Mouse (Mus musculus) ES-E14 (cell line): Measurements from ENCODE around the gene Zfp512b. TPM values are rescaled to one million over a fixed set of nuclear protein-coding genes. Genes with fewer than 3 reads are reported as not detected.

Experiments used
- DNase-seq: peaks from one replicate; pipeline ENCODE4 v3.0.0-alpha.2; 2013; ENCODE audit warnings: low read depth, low spot score
- H3K27ac ChIP-seq: 2 replicates; pipeline ENCODE4 v1.5.1; 2012; ENCODE audit warnings: low read depth, mild to moderate bottlenecking, low read length, moderate library complexity, mixed read lengths; ENCODE audit not compliant: poor library complexity, insufficient read depth, severe bottlenecking
- H3K36me3 ChIP-seq: 2 replicates; pipeline ENCODE4 v1.6.1; 2012; ENCODE audit warnings: mild to moderate bottlenecking, low read length, moderate library complexity, mixed read lengths; ENCODE audit not compliant: control insufficient read depth, poor library complexity, insufficient read depth, severe bottlenecking
- H3K4me1 ChIP-seq, 2 experiments: fragments of 150-350 bp in 1 of 2; sonication (generic) in 1 of 2; 2 replicates each; pipeline ENCODE4 v1.6.1; 2012; ENCODE audit warnings: low read length in 2 of 2, mild to moderate bottlenecking in 1 of 2, mixed read lengths in 1 of 2; ENCODE audit not compliant: control insufficient read depth in 2 of 2, insufficient read depth in 2 of 2, poor library complexity in 1 of 2
- H3K4me3 ChIP-seq, 2 experiments: fragments of 150-350 bp in 1 of 2; sonication (generic) in 1 of 2; 2 replicates each; pipeline ENCODE4 v1.5.1; 2012; ENCODE audit warnings: low read length in 2 of 2, low read depth in 1 of 2, mild to moderate bottlenecking in 1 of 2, mixed read lengths in 1 of 2; ENCODE audit not compliant: insufficient read depth in 1 of 2, poor library complexity in 1 of 2, severe bottlenecking in 1 of 2
- H3K9ac ChIP-seq: 2 replicates; pipeline ENCODE4 v1.6.1; 2012; ENCODE audit warnings: low read depth, mild to moderate bottlenecking, low read length, mixed read lengths; ENCODE audit not compliant: poor library complexity, insufficient read depth, severe bottlenecking
- H3K9me3 ChIP-seq: fragments of 150-350 bp; sonication (generic); 2 replicates; pipeline ENCODE4 v1.6.1; 2012; ENCODE audit warnings: low read depth, mild to moderate bottlenecking, low read length; ENCODE audit not compliant: control insufficient read depth, insufficient read depth
- CHD2 ChIP-seq: IDR thresholded peaks from 2 replicates; pipeline ENCODE4 v1.6.1; 2014; ENCODE audit warnings: mild to moderate bottlenecking, low read depth, low read length, inconsistent platforms
- HCFC1 ChIP-seq: IDR thresholded peaks from 2 replicates; pipeline ENCODE4 v1.6.1; 2012; ENCODE audit warnings: low read length, inconsistent platforms, borderline replicate concordance; ENCODE audit not compliant: insufficient read depth
- MAFK ChIP-seq: IDR thresholded peaks from 2 replicates; pipeline ENCODE4 v1.6.1; 2014; ENCODE audit warnings: mild to moderate bottlenecking, low read depth, low read length, inconsistent platforms; ENCODE audit not compliant: insufficient read depth
- ZC3H11A ChIP-seq: IDR thresholded peaks from 2 replicates; pipeline ENCODE4 v1.6.1; 2012; ENCODE audit warnings: low read depth, mild to moderate bottlenecking, inconsistent platforms, low read length, borderline replicate concordance
- ZNF384 ChIP-seq: IDR thresholded peaks from 2 replicates; pipeline ENCODE4 v1.6.1; 2012; ENCODE audit warnings: low read depth, low read length, inconsistent platforms
- in situ Hi-C, 2 experiments: fragments of 600-800 bp; cut with MboI; formaldehyde crosslinking; loops; one replicate each; pipeline ENCODE4 v1.15.1; 2025; ENCODE audit warnings: low sequenced_read_pairs in 2 of 2, inconsistent platforms in 1 of 2; ENCODE audit not compliant: unreplicated experiment in 2 of 2
- total RNA-seq: library from RNA; depleted of rRNA; stranded (reverse); fragments of 300-350 nt; gene quantifications from 2 replicates; pipeline ENCODE4 v1.2.3, GENCODE M21; 2012

Gene Zfp512b
- total RNA-seq, 1 experiment = 38.2 TPM

- H3K4me3 ChIP-seq = no peak overlapping the region
- DNase-seq = no peak
- TF ChIP-seq HCFC1 = no peak
- TF ChIP-seq ZC3H11A = no peak
- no peak for TF ChIP-seq MAFK
- TF ChIP-seq CHD2 = no peak
- no peak for TF ChIP-seq ZNF384
- in situ Hi-C loops = no loop called here
- no peaks in the 10 kb centered on the region for H3K9me3 ChIP-seq
- no peak overlapping the region for H3K27ac ChIP-seq
- H3K36me3 ChIP-seq = peaks cover 31% of the 10 kb centered on the region
- no peaks in the 10 kb centered on the region for H3K4me1 ChIP-seq
- H3K9ac ChIP-seq = no peak overlapping the region
Measured at GRCm38 (mm10) chr2:181583460-181584257, 8.9 kb downstream of the Zfp512b start.

- in situ Hi-C loops = no loop called here
- no peak for TF ChIP-seq ZC3H11A
- TF ChIP-seq ZNF384 = no peak
- peaks cover 24% of the 10 kb centered on the region for H3K36me3 ChIP-seq
Measured at GRCm38 (mm10) chr2:181582939-181583338, 9.7 kb downstream of the Zfp512b start.

DNA sequence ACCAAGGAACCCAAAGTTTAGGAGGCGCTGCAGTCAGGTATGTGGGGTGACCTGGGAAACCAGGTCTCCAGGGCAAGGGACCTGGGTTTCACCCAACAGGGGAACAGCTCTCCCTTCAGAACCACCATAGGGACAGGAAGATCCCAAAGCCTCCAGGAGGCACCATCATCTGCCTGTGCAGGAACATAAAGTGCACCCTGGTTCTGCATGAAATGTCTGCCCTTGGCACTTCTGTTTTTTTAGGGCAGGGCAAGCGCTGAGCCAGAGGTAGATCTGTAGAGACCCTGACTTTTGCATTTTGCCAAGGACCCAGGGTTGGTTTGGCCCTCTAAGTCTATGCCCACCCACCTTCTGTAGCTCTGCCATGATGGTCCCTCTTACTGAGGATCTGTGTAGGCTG, 10.2 kb downstream of the Zfp512b start:
- in situ Hi-C loops = no loop called here
- no peak overlapping the region for H3K27ac ChIP-seq
- no peak overlapping the region for H3K9ac ChIP-seq
- H3K4me1 ChIP-seq = no peaks in the 10 kb centered on the region
- H3K4me3 ChIP-seq = peak overlapping the region in 1 of 2 experiments; percentile 90; a peak in 1 of 4 replicates
- no peak for DNase-seq
- no peaks in the 10 kb centered on the region for H3K9me3 ChIP-seq
- TF ChIP-seq CHD2 (no peak), ZNF384 (no peak), MAFK (no peak), ZC3H11A (no peak), HCFC1 (no peak)
- peaks cover 20% of the 10 kb centered on the region for H3K36me3 ChIP-seq

More at GRCm38 (mm10) chr2:181582939-181583338, 9.7 kb downstream of the Zfp512b start:
- H3K9me3 ChIP-seq = no peaks in the 10 kb centered on the region
- H3K9ac ChIP-seq = no peak overlapping the region
- H3K27ac ChIP-seq = no peak overlapping the region
- no peaks in the 10 kb centered on the region for H3K4me1 ChIP-seq
- DNase-seq = no peak
- no peak overlapping the region for H3K4me3 ChIP-seq

GRCm38 (mm10) chr2:181581402-181582120, 11.0 kb downstream of the Zfp512b start:
- H3K27ac ChIP-seq = peak overlapping the region; percentile 48
- no peaks in the 10 kb centered on the region for H3K9me3 ChIP-seq
- H3K4me1 ChIP-seq = no peaks in the 10 kb centered on the region
- H3K36me3 ChIP-seq = peaks cover 14% of the 10 kb centered on the region
- in situ Hi-C loops = no loop called here
- peak; percentile 90 for TF ChIP-seq HCFC1
- no peak for TF ChIP-seq ZNF384
- no peak for DNase-seq
- peak overlapping the region; percentile 75 for H3K9ac ChIP-seq
- peak overlapping the region; percentile 74 to 90 for H3K4me3 ChIP-seq
